Mouse (Mus musculus) left cerebral cortex, postnatal 25 days (tissue): Measurements from ENCODE around the gene Fbxo47. TPM values are rescaled to one million over a fixed set of nuclear protein-coding genes. Genes with fewer than 3 reads are reported as not detected.

Source experiments
- DNase-seq, 2 experiments: peaks; one replicate each; pipeline ENCODE4 v3.0.0; 2022; ENCODE audit warnings: low spot score in 2 of 2, mixed read lengths in 1 of 2
- intact Hi-C: fragments of 180-260 bp; cut with DNase I; formaldehyde crosslinking; loops from one replicate; pipeline ENCODE4 v1.15.1; 2025
- total RNA-seq, 2 experiments: library from RNA; stranded (reverse); gene quantifications; 2 replicates each; pipeline ENCODE4 v1.2.3; 2021

Gene Fbxo47
- total RNA-seq, result 1 to 10 TPM; 1.8 to 2.1 TPM

DNA sequence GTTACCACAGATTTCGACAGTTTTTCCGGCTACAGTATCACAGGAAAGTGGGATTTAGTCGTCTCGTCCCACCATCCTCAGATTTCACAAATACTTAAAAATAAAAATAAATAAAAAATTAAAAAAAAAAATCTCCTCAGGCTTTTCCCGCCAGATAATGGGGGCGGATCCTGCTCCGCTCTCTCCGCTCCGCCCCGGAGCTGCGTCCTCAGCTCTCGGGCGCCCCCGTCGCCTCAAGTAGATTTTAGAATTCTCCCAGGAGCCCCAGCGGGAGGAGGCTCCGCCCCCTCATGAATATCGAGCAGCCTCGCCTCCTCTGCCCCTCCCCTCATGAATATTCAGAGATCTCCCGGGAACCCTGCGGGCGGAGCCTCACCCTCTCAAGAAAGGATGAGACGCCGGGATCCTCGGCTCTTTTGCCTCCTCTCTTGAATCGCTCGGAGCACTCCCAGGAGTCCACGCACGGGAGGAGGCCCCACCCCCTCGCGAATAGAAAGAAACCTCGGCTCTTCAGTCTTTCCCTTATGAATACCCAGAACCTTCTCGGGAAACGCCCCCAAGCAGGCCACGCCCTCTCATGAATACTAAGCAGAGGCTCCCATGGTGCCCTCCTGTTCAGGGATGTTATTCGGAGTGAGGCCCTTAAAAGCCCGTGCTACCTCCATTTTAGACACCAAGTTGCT, at the start of gene Fbxo47:
Fbxo47 (minus strand) TSS at position 237 of the 683 bp plus-strand sequence.
- DNase-seq, result peak; percentile 95 to 98
- intact Hi-C loops, result loop anchor here (2.0 kb wide), 2 partner anchors 43 to 85 kb away; partner anchors contain the start of genes B230217C12Rik and Lasp1

DNA sequence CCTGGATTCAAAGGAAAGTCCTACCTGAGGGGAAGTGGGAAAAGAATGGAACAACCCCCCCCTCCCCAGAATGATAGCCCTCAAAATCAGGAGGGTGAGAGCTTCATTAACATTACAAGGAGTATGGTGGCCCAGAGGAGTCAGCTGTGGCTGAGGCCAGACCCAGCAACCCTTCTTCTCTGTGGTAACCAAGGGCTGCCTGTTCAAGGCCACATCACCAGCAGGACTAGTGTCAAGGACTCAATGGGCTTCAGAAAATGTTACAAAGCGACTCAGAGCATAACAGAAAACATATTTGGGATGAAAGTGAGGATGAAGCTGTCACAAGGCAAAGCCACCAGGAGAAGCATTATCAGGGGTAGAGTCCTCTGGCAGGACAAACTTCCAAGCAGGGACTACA, 49.6 kb upstream of the Fbxo47 start:
- intact Hi-C loops, result no loop called here
- no peak for DNase-seq

DNA sequence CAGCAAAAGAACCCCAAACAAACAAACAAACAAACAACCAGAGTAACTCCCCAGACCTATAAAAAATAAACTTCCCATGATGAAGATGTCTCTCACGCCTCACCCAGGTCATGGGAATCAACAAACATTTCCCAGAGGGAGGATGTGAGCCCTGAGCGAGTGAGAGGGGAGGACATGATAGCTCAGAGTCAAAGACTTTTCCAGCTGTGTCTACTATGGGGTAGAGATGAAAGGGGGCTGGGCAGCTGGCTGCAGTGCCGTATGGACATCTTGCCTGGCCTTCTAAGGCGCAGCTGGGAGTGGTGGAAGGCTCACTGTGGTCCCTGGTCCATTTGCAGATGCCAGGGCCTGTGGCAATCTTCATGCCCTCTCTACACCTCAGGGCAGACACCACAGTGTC, 45.0 kb upstream of the Fbxo47 start:
- intact Hi-C loops, result no loop called here
- DNase-seq, result no peak

DNA sequence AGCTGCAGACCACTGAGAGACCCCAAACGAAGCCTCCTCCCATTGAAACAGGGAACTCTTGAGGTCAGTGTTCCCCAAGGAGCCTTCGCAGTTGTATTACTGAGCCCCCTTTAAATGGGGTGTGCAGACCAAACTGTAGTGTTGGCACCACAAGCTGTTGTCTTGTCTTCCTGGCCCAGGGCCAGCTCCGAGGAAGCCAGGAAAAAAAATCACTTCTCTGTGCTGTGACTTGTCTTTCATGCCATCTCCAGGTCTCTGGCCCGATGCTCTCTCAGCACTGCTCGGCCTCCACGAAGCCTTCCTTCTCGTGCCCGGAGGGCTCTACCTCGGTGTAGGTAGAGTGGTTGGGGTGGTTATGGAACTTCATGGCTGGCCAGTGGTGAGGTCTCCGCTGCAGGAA, 40.3 kb upstream of the Fbxo47 start:
- DNase-seq, result no peak
- intact Hi-C loops, result no loop called here

DNA sequence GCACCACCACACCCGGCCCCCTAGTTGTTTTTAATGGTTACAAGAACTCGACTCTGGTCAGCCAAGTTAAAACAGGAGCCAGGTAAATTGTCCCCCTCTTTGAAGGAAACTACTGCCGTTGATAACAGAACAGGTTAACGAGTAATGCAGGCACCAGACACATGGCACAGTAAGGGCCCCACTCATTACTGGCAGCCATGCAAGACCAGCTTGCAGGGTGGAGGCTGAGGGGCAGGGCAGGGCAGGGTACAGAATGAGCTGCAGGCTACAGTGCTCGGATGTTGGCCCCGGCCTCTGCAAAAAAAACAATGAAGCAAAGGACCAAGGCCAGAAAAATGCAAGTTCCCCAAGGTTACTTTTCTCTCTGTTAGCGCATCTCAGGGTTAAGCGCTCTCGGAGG, 39.7 kb upstream of the Fbxo47 start:
- DNase-seq, result no peak
- intact Hi-C loops, result no loop called here

DNA sequence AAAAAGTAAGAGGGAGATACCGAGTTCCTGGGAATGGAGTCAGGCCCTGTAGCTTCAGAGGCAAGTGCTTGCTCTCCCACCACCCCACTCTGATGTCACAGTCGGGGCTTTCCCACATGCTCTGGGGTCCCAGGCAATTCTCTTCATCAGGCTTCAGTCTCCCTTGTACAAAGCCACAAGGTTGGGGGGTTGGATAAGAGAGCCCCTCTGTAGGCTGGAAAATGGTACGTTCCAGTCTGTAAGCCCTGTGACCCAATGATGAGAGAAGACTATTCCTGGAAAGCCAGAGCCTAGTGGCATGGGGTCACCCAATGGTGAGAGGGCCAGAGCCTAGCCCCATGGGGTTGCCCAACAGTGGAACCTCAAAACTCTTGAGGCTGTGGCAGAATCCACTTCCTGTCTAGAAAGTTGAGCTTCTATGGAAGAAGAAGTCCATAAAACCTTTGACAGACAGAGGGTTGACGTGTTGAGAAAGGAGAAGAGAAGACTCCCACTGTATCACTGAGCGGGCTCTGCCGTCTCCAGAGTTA, 32.1 kb upstream of the Fbxo47 start:
- DNase-seq, result no peak
- intact Hi-C loops, result no loop called here

DNA sequence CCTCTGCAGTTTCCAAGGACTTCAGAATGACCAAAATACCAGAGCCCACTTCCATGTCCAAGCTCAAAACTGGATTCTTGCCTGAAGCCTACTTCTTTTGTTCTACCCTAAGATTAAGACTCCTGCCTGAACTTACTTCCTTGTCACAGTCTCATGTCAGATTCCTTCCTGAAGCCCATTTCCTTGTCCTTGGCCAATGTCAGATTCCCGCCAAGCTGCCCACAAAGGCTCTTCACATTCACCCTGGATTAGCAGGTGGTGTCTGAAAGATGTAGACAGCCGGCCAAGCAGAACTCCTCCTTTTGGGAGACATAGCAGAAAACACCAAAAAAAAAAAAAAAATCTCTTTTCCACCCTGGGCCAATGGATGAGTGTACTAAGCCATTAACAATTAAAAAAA, 31.5 kb upstream of the Fbxo47 start:
- DNase-seq, result no peak
- intact Hi-C loops, result no loop called here

DNA sequence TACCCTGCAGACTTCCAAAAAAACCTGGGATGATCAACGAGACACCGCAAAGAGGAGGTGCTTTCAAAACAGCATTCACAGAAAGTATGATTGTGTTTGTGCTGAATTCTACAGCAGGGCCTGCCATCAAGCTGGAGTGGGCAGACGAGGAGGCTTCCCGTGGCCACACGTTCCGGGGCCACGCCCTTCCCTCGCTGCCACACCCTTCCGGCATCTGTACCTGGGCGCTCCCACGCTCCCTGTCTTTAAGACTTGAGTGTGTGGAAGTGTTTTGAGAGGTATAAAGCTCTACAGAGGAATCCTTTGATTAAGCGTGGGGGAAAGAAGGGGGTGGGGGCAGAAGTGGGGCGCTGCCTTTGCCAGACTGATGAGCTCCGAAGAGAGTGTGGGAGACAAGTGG, 29.2 kb upstream of the Fbxo47 start:
- intact Hi-C loops, result no loop called here
- DNase-seq, result no peak

DNA sequence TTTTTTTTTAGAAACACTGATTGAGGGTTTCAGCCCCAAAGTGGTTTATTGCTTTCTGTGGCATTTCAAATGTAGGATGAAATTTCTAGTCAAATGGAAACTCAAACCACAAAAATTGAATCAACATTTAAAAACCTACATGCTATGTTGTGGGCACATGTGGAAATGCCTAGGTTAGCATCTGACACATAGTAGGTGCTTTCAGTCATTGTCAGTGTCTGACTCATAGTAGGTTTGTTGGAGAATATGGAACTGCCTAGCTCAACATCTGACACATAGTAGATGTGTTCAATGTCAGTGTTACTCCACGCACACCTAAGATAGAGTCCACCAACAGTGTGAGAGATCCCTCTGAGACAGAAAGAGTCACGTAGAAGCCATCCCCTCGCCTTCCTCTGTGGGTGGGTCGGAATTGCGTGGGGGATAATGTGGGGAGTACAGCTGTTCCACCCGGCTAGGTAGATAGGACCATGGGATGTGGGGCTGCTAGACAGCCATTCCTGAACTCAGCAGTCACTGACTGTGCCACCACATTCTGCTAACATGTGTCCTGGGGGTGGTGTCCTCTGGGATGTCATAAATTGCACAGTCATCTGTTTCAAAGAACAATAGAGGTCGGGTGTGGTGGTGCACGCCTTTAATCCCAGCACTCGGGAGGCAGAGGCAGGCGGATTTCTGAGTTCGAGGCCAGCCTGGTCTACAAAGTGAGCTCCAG, 24.8 kb upstream of the Fbxo47 start:
- DNase-seq, result no peak
- intact Hi-C loops, result no loop called here

DNA sequence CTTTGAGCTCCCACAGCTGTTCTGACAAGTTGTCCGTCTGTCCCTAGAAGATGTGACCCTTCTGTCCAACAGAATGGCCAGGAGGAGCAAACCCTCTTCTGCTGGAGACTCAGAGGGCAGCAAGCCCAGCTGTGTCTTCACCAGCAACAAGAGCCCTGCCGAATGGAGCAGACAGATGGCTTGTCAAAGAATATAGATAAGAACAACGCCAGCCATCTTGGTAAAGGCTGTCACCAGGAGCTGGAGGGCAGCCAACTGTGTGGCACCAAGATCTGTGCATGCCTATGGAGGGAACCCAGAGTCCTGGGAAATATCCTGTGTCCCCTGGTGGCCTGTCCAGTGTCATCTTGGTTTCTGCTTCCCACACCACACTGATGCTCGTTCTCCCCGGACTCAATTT, 24.0 kb upstream of the Fbxo47 start:
- DNase-seq, result no peak
- intact Hi-C loops, result no loop called here

DNA sequence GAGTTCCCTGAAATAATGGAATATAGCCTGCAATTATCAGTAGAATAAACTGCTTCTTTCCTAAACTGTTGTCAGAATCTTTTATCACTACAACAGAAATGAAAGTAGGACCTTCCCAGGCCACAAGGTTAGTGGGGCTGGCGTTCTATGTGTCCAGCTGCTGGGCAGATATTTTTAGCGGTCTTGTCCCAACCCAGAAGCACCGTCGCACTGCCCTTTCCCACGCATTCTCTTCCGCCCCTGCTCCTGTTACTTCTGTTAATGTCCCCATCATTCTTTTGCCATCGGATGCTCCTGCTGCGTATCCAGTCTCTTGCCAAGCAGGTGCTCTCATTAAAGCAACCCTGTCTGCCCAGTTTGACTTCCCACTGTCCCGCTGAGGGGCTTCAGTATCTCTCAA, 23.0 kb upstream of the Fbxo47 start:
- intact Hi-C loops, result no loop called here
- DNase-seq, result no peak

DNA sequence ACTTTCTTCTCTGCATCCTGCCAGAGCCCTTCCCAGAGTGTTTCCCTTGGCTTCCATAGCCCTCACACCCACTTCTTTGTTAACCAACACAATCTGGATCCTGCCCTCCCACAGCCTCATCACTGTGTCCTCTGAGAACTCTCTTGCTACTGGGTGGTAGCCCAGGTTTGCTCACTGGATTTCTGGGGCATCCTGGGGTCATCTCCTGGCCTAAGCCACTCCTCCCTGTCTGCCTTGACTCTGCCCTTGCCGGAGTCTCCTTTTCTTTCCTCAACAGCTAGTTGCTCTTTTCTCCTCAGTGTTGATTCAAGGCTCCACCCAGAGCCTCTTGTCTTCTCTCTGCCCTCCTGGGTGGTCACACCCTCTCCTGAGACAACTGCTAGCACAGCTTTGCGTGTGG, 22.0 kb upstream of the Fbxo47 start:
- intact Hi-C loops, result no loop called here
- no peak for DNase-seq

DNA sequence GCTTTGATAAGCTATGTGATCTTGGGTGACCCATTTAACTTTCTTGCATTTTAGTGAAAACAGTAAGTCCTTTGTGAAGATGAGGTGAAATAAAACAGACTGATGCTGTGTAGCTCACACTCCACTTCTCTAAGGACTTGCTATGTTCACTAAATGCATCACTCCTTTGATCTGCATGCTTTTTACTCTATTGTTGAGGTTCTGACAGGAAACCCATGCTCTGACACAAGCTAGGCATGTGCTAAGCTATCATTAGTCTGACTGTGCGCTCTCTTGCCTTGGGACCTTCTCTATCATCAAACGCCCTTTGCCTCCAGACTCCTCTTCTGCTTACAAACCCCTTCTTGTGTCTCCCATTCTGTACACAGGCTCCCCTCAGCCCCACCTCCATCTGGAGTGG, 21.6 kb upstream of the Fbxo47 start:
- DNase-seq, result no peak
- intact Hi-C loops, result no loop called here

DNA sequence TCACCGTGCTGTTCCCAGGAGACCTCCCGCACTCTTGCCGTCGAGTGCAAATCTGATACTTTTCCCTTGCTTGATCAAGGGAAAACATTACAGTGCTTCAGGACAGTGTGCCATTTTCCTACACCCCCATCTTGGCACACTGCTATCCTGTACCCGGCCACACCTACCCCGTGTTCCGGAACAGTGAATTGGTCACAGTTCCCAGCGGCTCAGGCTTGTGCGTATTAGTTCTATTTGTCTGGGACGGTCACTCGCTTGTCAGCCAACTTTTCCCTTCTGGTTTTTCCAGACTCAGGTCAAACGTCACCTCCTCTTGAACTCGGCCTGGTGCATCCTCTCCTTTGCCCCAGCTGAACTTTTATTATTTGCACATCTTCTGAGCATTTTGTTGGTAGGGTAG, 20.8 kb upstream of the Fbxo47 start:
- DNase-seq, result no peak

DNA sequence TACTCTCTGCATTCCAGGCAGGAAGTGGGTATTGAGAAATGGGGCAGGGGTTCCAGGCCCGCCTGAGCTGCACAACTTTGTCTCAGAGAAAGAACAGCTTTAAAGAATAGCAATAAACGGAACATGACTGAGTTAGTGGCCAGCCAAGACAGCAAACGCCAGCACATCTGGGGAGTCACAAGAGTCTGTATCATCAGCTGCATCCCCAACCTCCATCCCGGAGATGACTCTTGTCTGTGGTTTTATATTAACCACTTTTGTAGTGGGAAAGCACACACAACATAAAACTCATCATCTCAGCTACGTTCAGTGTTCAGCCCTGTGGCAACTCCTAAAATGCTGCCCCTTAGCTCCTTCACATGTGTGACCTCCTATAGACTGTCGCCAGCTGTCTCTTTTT, 17.9 kb upstream of the Fbxo47 start:
- intact Hi-C loops, result no loop called here
- DNase-seq, result no peak

More for the DNA sequence above, 20.8 kb upstream of the Fbxo47 start:
- intact Hi-C loops, result no loop called here

DNA sequence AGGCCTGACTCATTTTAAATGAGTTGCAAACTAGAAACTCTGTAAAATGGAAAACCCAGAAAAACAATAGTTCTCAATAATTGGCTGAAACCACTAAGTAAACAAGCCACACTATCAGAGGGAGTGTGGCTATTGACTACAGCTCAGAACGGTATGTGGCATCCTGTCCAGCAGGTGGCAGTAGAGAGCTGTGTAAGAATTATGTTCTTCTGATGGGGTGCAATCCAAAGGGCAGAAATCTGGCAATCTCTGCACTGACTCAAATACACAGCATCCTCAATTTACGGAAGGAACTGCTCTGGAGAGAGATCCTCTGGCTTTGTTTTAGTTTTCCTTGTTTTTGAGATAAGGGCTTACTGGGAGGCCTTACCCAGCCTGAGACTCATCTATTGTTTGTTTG, 15.9 kb upstream of the Fbxo47 start:
- peak; percentile 87 to 91 for DNase-seq
- intact Hi-C loops, result loop anchor here (1.0 to 2.0 kb wide), 2 partner anchors 87 to 175 kb away; no protein-coding TSS in a partner anchor

DNA sequence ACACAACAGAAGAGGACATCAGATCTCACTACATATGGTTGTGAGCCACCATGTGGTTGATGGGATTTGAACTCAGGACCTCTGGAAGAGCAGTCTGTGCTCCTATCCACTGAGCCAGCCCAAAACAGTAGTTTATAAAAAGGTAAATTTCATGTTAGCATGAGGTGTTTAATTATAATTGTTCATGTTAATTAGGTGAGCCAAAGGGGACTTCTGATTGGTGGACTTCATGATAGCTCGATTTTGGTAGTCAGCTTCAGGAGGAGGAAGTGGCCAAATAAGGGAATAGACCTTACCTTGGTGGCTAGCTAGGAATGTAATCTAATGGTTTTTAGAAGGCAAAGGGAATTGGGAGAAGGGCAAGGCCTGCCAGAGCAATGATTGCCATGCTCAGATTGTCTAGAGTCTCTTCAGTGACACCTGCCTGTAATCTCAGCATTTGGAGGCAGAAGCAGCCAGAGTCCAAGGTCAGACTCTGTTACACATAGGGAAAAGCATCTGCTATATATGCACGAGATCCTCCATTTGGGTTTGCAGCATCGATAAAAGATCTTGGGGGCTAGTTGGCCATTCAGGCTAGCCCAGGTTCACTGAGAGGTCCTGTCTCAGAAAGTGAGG, 13.7 kb upstream of the Fbxo47 start:
- no peak for DNase-seq
- intact Hi-C loops, result loop anchor here (2.0 kb wide), 1 partner anchor 177 kb away; no protein-coding TSS in a partner anchor

DNA sequence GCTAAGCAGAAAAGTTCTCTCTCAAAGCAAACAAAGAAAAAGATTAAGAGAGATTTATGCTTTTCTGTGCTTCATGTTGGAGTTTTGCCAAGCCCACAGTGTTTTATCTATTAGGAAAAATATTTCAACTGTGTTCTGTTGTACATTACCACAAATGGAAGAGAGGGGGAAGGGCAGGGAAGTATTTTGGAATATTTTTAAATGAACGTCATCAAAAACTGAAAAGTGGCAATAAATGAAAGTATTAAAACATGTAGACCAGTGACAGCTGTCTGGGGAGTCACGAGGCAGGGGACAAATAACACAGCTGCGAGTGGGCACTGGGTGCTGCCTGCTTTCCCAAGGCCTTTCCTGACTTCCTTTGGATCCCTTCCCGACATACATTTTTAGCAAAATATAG, 12.7 kb upstream of the Fbxo47 start:
- intact Hi-C loops, result no loop called here
- DNase-seq, result no peak

DNA sequence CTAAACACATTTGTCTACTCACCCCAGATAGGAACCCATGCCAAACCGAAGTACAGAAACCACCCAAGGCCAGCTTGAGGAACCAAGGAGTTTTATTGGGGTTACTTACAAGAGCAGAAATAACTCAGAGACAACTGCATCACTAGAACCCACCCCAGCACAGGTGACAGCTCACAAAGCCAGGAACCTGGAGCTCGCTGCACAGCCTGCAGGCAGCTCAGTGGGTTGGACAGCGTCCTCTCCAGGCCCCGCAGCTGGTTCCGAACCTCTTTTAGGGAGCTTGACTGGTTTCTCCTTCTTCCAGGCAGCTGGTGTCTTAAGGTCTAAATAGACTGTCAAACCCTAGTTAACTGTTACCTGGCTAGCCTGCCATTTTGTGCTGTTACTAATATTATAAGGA, 7.9 kb upstream of the Fbxo47 start:
- no peak for DNase-seq
- intact Hi-C loops, result no loop called here

DNA sequence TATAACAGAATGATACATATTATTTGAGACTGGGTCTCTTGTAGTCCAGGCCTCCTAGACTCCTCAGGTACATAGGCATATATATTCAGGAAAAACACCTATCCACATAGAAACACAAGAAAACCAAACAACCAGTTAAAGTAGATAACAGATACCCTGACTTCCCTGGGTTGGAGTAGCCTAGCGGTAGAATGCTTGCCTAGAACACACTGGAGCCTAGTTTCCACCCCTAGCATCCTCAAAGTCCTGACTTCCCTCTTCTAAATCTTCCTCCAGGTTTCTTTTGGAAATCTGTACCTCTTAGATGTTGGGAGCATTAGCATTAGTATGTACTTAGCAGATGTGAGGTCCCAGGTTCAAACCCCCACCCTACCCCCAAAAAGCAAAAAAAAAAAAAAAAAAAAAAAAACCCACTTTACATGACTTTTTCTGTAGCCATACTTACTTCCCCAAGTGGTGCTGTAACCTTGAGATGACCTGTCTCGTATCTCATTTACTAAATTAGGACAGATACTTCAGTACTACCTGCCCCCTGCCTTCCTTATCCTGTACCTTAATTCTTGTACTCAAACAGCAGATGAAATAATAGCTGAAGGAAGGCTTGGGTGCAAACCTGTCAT, 1.5 kb upstream of the Fbxo47 start:
- intact Hi-C loops, result loop anchor here (2.0 kb wide), 1 partner anchor 87 kb away; the partner anchor contains the start of gene Lasp1
- DNase-seq, result no peak
